Mouse (Mus musculus): ENCODE results near the gene Mllt3. TPM values are rescaled to one million over a fixed set of nuclear protein-coding genes. Genes with fewer than 3 reads are reported as not detected.
A peak's percentile ranks its signal among the peaks of the same experiment; 100 is the strongest.

Gene Mllt3
- polyA plus RNA-seq, 1 experiment: 15.7 TPM

DNA sequence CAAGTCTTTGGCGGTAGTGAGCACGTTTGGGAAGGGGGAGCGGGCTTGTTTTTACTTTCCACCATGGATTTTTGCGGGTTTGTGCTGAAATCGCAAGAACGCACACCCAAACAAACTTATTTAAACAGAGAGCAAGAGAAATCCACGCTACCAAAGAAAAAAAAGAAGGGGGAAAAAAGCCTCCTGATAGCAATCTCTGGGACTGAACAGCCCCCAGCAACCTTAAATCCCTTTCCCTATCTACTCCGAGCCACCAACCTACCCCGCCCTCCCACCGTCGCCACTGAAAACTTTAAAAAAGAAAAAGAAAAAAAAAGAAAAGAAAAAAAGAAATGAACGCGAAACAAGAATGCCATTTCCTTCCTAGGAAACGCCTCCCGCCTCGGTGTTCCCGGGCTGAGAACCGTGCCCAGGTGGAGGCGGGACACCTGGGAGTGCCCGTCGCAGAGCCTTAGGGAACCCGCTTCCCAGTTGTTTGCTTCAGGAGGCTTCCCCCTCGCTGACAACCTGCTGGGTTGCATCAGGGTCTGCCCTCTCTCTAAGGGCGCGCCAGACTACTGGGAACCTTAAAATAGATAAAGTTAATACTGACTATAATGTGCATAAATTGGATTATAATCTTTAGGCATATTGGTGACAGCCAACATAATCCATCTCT is 694 bp upstream of the Mllt3 start:
- Histone ChIP-seq H3K4me2 (ENCODE audit: low read depth) (peak overlapping the region; percentile 79), H3K36me3 (ENCODE audit: control insufficient read depth, insufficient read depth) (no peaks in the 10 kb centered on the region), H3K79me2 (ENCODE audit: control insufficient read depth, insufficient read depth) (no peaks in the 10 kb centered on the region), H3ac (ENCODE audit: control insufficient read depth, insufficient read length) (peak overlapping the region; percentile 90), H3K27me3 (ENCODE audit: control insufficient read depth, insufficient read depth, insufficient read length) (no peaks in the 10 kb centered on the region), H3K4me3 (peak overlapping the region; percentile 79)
- TF ChIP-seq TCF12 (IDR thresholded peaks at IDR 0.05; ENCODE audit: insufficient read depth, poor library complexity, severe bottlenecking): no peak
- no peak for TF ChIP-seq POLR2AphosphoS2 (IDR thresholded peaks at IDR 0.05; ENCODE audit: insufficient read length, low read depth)
- no peak for TF ChIP-seq MAX (IDR thresholded peaks at IDR 0.05; ENCODE audit: low read depth)
- TF ChIP-seq MYOG (IDR thresholded peaks at IDR 0.05; ENCODE audit: control insufficient read depth in 1 of 3, insufficient read depth in 1 of 3, insufficient read length in 2 of 3, low read depth in 2 of 3): no peak
- no peak for TF ChIP-seq MYOD1 (IDR thresholded peaks at IDR 0.05; ENCODE audit: control insufficient read depth in 1 of 3, insufficient read length in 2 of 3, low read depth in 2 of 3)
- TF ChIP-seq POLR2A (IDR thresholded peaks at IDR 0.05; ENCODE audit: insufficient read length, low read depth): no peak
- TF ChIP-seq CEBPB (IDR thresholded peaks at IDR 0.05; ENCODE audit: insufficient read depth, poor library complexity, severe bottlenecking): no peak
- no peak for TF ChIP-seq TCF3 (IDR thresholded peaks at IDR 0.05; ENCODE audit: insufficient read length, low read depth)
- TF ChIP-seq REST (IDR thresholded peaks at IDR 0.05; ENCODE audit: insufficient read depth, insufficient read length): no peak
- no peak for TF ChIP-seq USF1 (IDR thresholded peaks at IDR 0.05; ENCODE audit: low read depth)

DNA sequence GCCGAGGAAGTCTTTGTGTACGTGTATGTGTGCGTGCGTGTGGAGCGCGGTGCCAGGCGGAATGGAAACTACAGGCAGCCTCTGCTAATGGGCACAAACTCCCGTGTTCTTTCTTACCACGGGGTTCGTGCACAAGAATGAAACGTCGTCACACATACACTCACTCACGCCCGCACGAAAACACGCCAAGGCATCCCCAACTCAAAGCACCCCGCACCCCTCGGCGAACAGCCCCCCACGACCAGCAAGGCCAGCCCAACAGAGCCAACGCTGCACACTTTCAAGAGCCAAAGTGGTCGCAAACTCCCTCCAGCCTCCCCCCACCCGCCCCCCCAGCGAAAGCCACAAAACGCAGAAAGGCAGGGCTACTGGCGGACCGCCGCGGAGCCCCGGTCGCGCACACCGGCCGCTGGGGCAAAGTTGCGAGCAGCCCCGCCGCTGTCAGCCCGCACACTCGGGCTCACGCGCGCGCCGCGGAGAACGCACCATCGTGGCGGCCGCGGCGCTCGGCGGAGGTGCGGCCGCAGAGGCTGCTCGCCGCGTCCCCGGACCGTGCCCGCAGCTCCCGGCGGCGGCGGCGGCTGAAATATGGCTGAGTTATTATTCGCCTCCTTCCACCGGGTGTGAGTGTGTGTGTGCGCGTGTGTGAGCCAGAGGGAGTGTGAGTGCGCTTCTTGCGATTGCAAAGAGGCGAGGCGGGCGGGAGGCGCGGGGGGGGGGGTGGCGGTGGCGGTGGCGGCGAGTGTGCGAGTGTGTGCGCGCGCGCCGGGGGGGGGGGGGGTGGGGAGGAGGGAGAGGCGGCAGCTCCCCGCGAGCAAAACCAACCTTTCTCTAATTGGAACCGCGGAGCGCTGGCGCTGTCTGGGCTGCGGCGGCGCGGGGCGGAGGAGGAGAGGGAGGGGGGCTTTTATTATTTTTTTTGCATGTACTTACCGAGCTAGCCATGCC is 739 bp downstream of the Mllt3 start:
- no peaks in the 10 kb centered on the region for H3K36me3 ChIP-seq (ENCODE audit: control insufficient read depth, insufficient read depth)
- peak overlapping the region; percentile 90 for H3ac ChIP-seq (ENCODE audit: control insufficient read depth, insufficient read length)
- H3K27me3 ChIP-seq (ENCODE audit: control insufficient read depth, insufficient read depth, insufficient read length): no peaks in the 10 kb centered on the region
- no peaks in the 10 kb centered on the region for H3K79me2 ChIP-seq (ENCODE audit: control insufficient read depth, insufficient read depth)
- TF ChIP-seq MYOD1 (IDR thresholded peaks at IDR 0.05; ENCODE audit: control insufficient read depth in 1 of 3, insufficient read length in 2 of 3, low read depth in 2 of 3): no peak
- TF ChIP-seq POLR2A (IDR thresholded peaks at IDR 0.05; ENCODE audit: insufficient read length, low read depth): peak; percentile 29
- H3K4me3 ChIP-seq: peak overlapping the region; percentile 79
- H3K4me2 ChIP-seq (ENCODE audit: low read depth): peak overlapping the region; percentile 89

DNA sequence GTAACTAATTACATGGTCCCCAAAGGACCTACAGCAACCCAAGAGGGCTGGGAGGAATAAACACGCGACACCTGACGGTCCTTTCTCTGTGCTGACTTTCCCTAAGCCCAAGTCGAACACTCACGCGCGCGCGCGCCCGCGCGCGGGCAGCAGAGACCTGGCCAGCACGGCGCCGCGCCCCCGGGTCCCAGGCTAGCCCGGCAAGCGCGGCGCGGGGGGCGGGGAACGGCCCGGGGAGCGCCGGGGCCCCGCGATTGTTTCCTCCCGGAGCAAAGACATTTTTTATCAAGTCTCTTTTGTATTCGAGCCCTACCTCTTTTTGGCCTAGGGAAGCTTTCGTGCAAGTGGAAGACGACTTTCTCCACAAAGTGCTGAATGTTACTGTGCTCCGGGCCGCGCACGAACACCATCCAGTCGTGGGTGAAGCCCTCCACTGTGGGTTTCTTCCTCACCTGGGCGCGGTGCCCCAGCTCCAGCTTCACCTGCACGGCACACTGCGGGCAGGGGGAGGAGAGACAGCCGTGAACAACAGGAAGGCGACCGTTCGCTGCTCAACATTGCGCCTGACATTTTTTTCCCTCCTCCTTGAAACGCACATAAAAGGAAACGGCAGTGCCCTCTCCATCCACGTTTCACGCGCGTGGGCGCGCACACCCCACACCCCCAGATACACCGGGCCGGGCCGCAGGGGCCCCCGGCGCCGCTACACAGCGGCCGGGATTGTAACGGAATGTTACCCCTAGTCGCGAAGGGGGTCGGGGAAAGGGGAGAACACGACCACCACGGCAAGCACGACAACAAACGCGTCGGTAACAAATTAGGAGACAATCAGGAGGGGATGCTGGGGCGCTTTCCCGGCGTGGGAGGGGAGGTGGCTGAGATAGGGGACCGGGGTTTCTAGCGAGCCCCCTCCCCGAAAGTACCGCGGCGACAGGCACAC is 1.7 kb downstream of the Mllt3 start:
- Histone ChIP-seq H3K79me2 (ENCODE audit: control insufficient read depth, insufficient read depth) (no peaks in the 10 kb centered on the region), H3K4me2 (ENCODE audit: low read depth) (peak overlapping the region; percentile 89), H3ac (ENCODE audit: control insufficient read depth, insufficient read length) (peak overlapping the region; percentile 90), H3K36me3 (ENCODE audit: control insufficient read depth, insufficient read depth) (no peaks in the 10 kb centered on the region), H3K27me3 (ENCODE audit: control insufficient read depth, insufficient read depth, insufficient read length) (no peaks in the 10 kb centered on the region), H3K4me3 (peak overlapping the region; percentile 79)
- no peak for TF ChIP-seq E2F4 (IDR thresholded peaks at IDR 0.05; ENCODE audit: insufficient read depth)
- TF ChIP-seq TCF12 (IDR thresholded peaks at IDR 0.05; ENCODE audit: insufficient read depth, poor library complexity, severe bottlenecking): no peak
- TF ChIP-seq SRF (IDR thresholded peaks at IDR 0.05; ENCODE audit: control insufficient read depth, insufficient read length, low read depth): no peak
- TF ChIP-seq CEBPB (IDR thresholded peaks at IDR 0.05; ENCODE audit: insufficient read depth, poor library complexity, severe bottlenecking): no peak

DNA sequence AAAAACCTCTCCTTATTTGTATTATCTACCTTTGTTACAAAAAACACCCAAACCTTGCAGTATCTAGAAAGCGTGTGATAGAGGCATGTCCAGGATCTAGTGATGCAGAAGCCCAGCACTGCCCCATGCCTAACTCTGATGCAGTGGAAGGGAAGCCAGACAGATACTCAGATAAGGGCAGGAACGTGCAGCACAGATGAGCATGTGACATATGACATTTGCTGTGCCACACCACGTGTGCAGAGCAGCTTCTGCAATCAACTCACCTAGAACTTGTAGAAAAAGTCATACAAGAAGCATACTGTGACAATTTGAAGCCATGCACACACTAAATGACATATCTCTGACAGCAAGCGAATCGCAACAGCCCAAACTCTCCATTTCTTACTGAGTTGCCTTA is 9.6 kb downstream of the Mllt3 start:
- H3ac ChIP-seq (ENCODE audit: control insufficient read depth, insufficient read length): no peak overlapping the region
- no peaks in the 10 kb centered on the region for H3K79me2 ChIP-seq (ENCODE audit: control insufficient read depth, insufficient read depth)
- no peaks in the 10 kb centered on the region for H3K36me3 ChIP-seq (ENCODE audit: control insufficient read depth, insufficient read depth)
- H3K27me3 ChIP-seq (ENCODE audit: control insufficient read depth, insufficient read depth, insufficient read length): no peaks in the 10 kb centered on the region
- H3K4me3 ChIP-seq: no peak overlapping the region
- H3K4me2 ChIP-seq (ENCODE audit: low read depth): no peak overlapping the region
- TF ChIP-seq E2F4 (IDR thresholded peaks at IDR 0.05; ENCODE audit: insufficient read depth) (no peak), MAX (IDR thresholded peaks at IDR 0.05; ENCODE audit: low read depth) (no peak), POLR2A (IDR thresholded peaks at IDR 0.05; ENCODE audit: insufficient read length, low read depth) (no peak), REST (IDR thresholded peaks at IDR 0.05; ENCODE audit: insufficient read depth, insufficient read length) (no peak), MYOG (IDR thresholded peaks at IDR 0.05; ENCODE audit: control insufficient read depth in 1 of 3, insufficient read depth in 1 of 3, insufficient read length in 2 of 3, low read depth in 2 of 3) (no peak)

DNA sequence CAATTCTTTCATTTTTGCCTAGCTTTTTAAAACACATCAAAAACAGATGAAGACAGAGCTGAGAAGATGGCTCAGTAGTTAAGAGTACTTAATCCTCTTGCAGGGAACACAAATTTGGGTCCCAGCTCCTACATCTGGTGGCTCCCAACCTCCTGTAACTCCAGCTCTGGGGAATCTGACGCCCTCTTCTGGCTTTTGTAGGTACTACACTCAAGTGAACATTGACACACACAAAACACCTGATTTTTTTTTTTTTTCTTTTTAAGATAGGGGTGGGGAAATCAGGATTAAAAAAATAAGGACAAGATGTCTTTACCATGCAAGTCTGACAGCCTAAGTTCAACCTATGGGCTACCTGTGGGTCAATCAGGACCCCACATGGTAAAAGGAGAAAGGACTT is 10.5 kb downstream of the Mllt3 start:
- Histone ChIP-seq H3K36me3 (ENCODE audit: control insufficient read depth, insufficient read depth) (no peaks in the 10 kb centered on the region), H3K79me2 (ENCODE audit: control insufficient read depth, insufficient read depth) (no peaks in the 10 kb centered on the region), H3K4me2 (ENCODE audit: low read depth) (no peak overlapping the region), H3ac (ENCODE audit: control insufficient read depth, insufficient read length) (no peak overlapping the region), H3K27me3 (ENCODE audit: control insufficient read depth, insufficient read depth, insufficient read length) (no peaks in the 10 kb centered on the region), H3K4me3 (no peak overlapping the region)
- TF ChIP-seq MYOG (IDR thresholded peaks at IDR 0.05; ENCODE audit: control insufficient read depth in 1 of 3, insufficient read depth in 1 of 3, insufficient read length in 2 of 3, low read depth in 2 of 3) (no peak), CEBPB (IDR thresholded peaks at IDR 0.05; ENCODE audit: insufficient read depth, poor library complexity, severe bottlenecking) (no peak)
